Mouse (Mus musculus): ENCODE measurements around the gene Bpifa5. TPM values are rescaled to one million over a fixed set of nuclear protein-coding genes. Genes with fewer than 3 reads are reported as not detected.

The Bpifa5 gene
- polyA plus RNA-seq, 1 experiment from 2014 or later: not detected

- no peak for ATAC-seq (replicated peaks; ENCODE audit: extremely low read depth, insufficient read depth, low FRiP score)
- WGBS: 11% methylated on average over 5 of the region's 5 CpGs
Measured at GRCm38 (mm10) chr2:154215191-154215590, 52.8 kb downstream of the Bpifa5 start.

More at GRCm38 (mm10) chr2:154215191-154215590, 52.8 kb downstream of the Bpifa5 start:
- no peaks in the 10 kb centered on the region for H3K36me3 ChIP-seq (ENCODE audit: control insufficient read depth, insufficient read depth)
- no peaks in the 10 kb centered on the region for H3K9me3 ChIP-seq (replicated peaks; ENCODE audit: control insufficient read depth, low read length)
- H3K27ac ChIP-seq (ENCODE audit: low read length): no peak overlapping the region
- no peak overlapping the region for H3K9ac ChIP-seq (ENCODE audit: low read length)
- no peaks in the 10 kb centered on the region for H3K27me3 ChIP-seq (ENCODE audit: control insufficient read depth, insufficient read depth, low read length)
- no peaks in the 10 kb centered on the region for H3K4me1 ChIP-seq (ENCODE audit: control insufficient read depth, insufficient read depth, low read length)
- H3K4me2 ChIP-seq (ENCODE audit: low read depth, low read length): no peak overlapping the region
- H3K4me3 ChIP-seq (ENCODE audit: low read length): no peak overlapping the region

Other genes with a start within 250 kb of the Bpifa5 start
- gene Bpifb3, start 244.4 kb upstream of the Bpifa5 start, polyA plus RNA-seq (2015; fragmentation: Nextera tagmentation; extraction: Ambion mirVana): not detected in 2 replicates
- gene Bpifb4, start 224.4 kb upstream of the Bpifa5 start, polyA plus RNA-seq (2015; fragmentation: Nextera tagmentation; extraction: Ambion mirVana): not detected in 2 replicates
- gene Bpifa6, start 187.7 kb upstream of the Bpifa5 start, polyA plus RNA-seq (2015; fragmentation: Nextera tagmentation; extraction: Ambion mirVana): not detected in 2 replicates
- not detected in 2 replicates for gene Bpifa2, start 154.3 kb upstream of the Bpifa5 start, polyA plus RNA-seq (2015; fragmentation: Nextera tagmentation; extraction: Ambion mirVana)
- not detected in 2 replicates for gene Bpifa3, start 32.3 kb upstream of the Bpifa5 start, polyA plus RNA-seq (2015; fragmentation: Nextera tagmentation; extraction: Ambion mirVana)
- 15.4 and 26.0 TPM in 2 replicates for gene Bpifa1, start 19.7 kb upstream of the Bpifa5 start, polyA plus RNA-seq (2015; fragmentation: Nextera tagmentation; extraction: Ambion mirVana)
- 0.45 and 0.52 TPM in 2 replicates for gene Bpifb1, start 28.2 kb downstream of the Bpifa5 start, polyA plus RNA-seq (2015; fragmentation: Nextera tagmentation; extraction: Ambion mirVana)
- gene Bpifb5, start 61.1 kb downstream of the Bpifa5 start, polyA plus RNA-seq (2015; fragmentation: Nextera tagmentation; extraction: Ambion mirVana): 0.37 and 0.45 TPM in 2 replicates
- gene Bpifb9a, start 95.2 kb downstream of the Bpifa5 start, polyA plus RNA-seq (2015; fragmentation: Nextera tagmentation; extraction: Ambion mirVana): not detected in 2 replicates
- gene Bpifb9b, start 144.6 kb downstream of the Bpifa5 start, polyA plus RNA-seq (2015; fragmentation: Nextera tagmentation; extraction: Ambion mirVana): not detected in 2 replicates
- gene Cdk5rap1, start 210.4 kb downstream of the Bpifa5 start, polyA plus RNA-seq (2015; fragmentation: Nextera tagmentation; extraction: Ambion mirVana): 15.4 and 20.0 TPM in 2 replicates
- 57.8 and 61.8 TPM in 2 replicates for gene Snta1, start 245.5 kb downstream of the Bpifa5 start, polyA plus RNA-seq (2015; fragmentation: Nextera tagmentation; extraction: Ambion mirVana)